Mouse (Mus musculus): ENCODE data around the gene Nudt4. TPM values are rescaled to one million over a fixed set of nuclear protein-coding genes. Genes with fewer than 3 reads are reported as not detected.
A peak's percentile ranks its signal among the peaks of the same experiment; 100 is the strongest.

Gene Nudt4
- polyA plus RNA-seq (2012; fragmentation: generic; extraction: Trizol) = 41.2 TPM
- long read RNA-seq, experiment 1, transcript Nudt4-201 (5 exons, 3,210 nt) = major isoform, 6 of 32 reads
- long read RNA-seq, experiment 1, partial matches to known transcripts = 0 of 32 reads
- long read RNA-seq, experiment 1, other reads (novel, unspliced or antisense) = 26 of 32 reads
- long read RNA-seq, experiment 2, transcript Nudt4-201 (5 exons, 3,210 nt) = major isoform, 24 of 47 reads
- long read RNA-seq, experiment 2, partial matches to known transcripts = 2 of 47 reads
- long read RNA-seq, experiment 2, other reads (novel, unspliced or antisense) = 21 of 47 reads

GRCm38 (mm10) chr10:95563851-95564845 is at the start of gene Nudt4:
Gene Nudt4, minus strand, starts transcription at chr10:95564146.
- TF ChIP-seq MYOD1 (IDR thresholded peaks at IDR 0.05; ENCODE audit: control insufficient read depth, insufficient read length, low read depth) = no peak
- peak; percentile 30 for TF ChIP-seq MAX (IDR thresholded peaks at IDR 0.05)
- H3K79me2 ChIP-seq (ENCODE audit: control insufficient read depth, insufficient read depth) = peaks cover 47% of the 10 kb centered on the region
- H3K4me3 ChIP-seq (ENCODE audit: insufficient read depth, poor library complexity, severe bottlenecking) = peak within 1 kb of the TSS; percentile 84
- H3K36me3 ChIP-seq (ENCODE audit: control insufficient read depth, insufficient read depth) = peaks cover 18% of the 10 kb centered on the region
- peak within 1 kb of the TSS; percentile 95 for H3ac ChIP-seq (ENCODE audit: control insufficient read depth, insufficient read length, low read depth)
- no peaks in the 10 kb centered on the region for H3K27me3 ChIP-seq (ENCODE audit: control insufficient read depth, insufficient read depth, insufficient read length)
- peaks cover 44% of the 10 kb centered on the region for H3K79me3 ChIP-seq (ENCODE audit: low read depth)

- H3K27me3 ChIP-seq (ENCODE audit: control insufficient read depth, insufficient read depth, insufficient read length) = no peaks in the 10 kb centered on the region
- H3K79me2 ChIP-seq (ENCODE audit: control insufficient read depth, insufficient read depth) = no peaks in the 10 kb centered on the region
- H3ac ChIP-seq (ENCODE audit: control insufficient read depth, insufficient read length, low read depth) = no peak overlapping the region
- no peaks in the 10 kb centered on the region for H3K79me3 ChIP-seq (ENCODE audit: low read depth)
- H3K4me3 ChIP-seq (ENCODE audit: insufficient read depth, poor library complexity, severe bottlenecking) = no peak overlapping the region
- no peak for TF ChIP-seq MAX (IDR thresholded peaks at IDR 0.05)
- H3K36me3 ChIP-seq (ENCODE audit: control insufficient read depth, insufficient read depth) = no peaks in the 10 kb centered on the region
Measured at GRCm38 (mm10) chr10:95611331-95611721, 47.4 kb upstream of the Nudt4 start.

- H3ac ChIP-seq (ENCODE audit: control insufficient read depth, insufficient read length, low read depth) = no peak overlapping the region
- no peaks in the 10 kb centered on the region for H3K79me3 ChIP-seq (ENCODE audit: low read depth)
- no peaks in the 10 kb centered on the region for H3K27me3 ChIP-seq (ENCODE audit: control insufficient read depth, insufficient read depth, insufficient read length)
- H3K4me3 ChIP-seq (ENCODE audit: insufficient read depth, poor library complexity, severe bottlenecking) = no peak overlapping the region
- TF ChIP-seq MAX (IDR thresholded peaks at IDR 0.05) (no peak), CEBPB (IDR thresholded peaks at IDR 0.05; ENCODE audit: low read depth) (no peak), CTCF (IDR thresholded peaks at IDR 0.05; ENCODE audit: control insufficient read depth, insufficient read depth, insufficient read length) (no peak)
- no peaks in the 10 kb centered on the region for H3K36me3 ChIP-seq (ENCODE audit: control insufficient read depth, insufficient read depth)
- no peaks in the 10 kb centered on the region for H3K79me2 ChIP-seq (ENCODE audit: control insufficient read depth, insufficient read depth)
Measured at GRCm38 (mm10) chr10:95610666-95611330, 46.9 kb upstream of the Nudt4 start.

- no peaks in the 10 kb centered on the region for H3K79me3 ChIP-seq (ENCODE audit: low read depth)
- no peaks in the 10 kb centered on the region for H3K27me3 ChIP-seq (ENCODE audit: control insufficient read depth, insufficient read depth, insufficient read length)
- H3K36me3 ChIP-seq (ENCODE audit: control insufficient read depth, insufficient read depth) = no peaks in the 10 kb centered on the region
- H3K79me2 ChIP-seq (ENCODE audit: control insufficient read depth, insufficient read depth) = no peaks in the 10 kb centered on the region
- no peak overlapping the region for H3ac ChIP-seq (ENCODE audit: control insufficient read depth, insufficient read length, low read depth)
- no peak overlapping the region for H3K4me3 ChIP-seq (ENCODE audit: insufficient read depth, poor library complexity, severe bottlenecking)
- no peak for TF ChIP-seq CTCF (IDR thresholded peaks at IDR 0.05; ENCODE audit: control insufficient read depth, insufficient read depth, insufficient read length)
- no peak for TF ChIP-seq MYOG (IDR thresholded peaks at IDR 0.05; ENCODE audit: control insufficient read depth, extremely low read depth, insufficient read length)
- no peak for TF ChIP-seq MYOD1 (IDR thresholded peaks at IDR 0.05; ENCODE audit: control insufficient read depth, insufficient read length, low read depth)
- no peak for TF ChIP-seq USF1 (IDR thresholded peaks at IDR 0.05; ENCODE audit: low read depth)
- no peak for TF ChIP-seq CEBPB (IDR thresholded peaks at IDR 0.05; ENCODE audit: low read depth)
Measured at GRCm38 (mm10) chr10:95604979-95605613, 41.1 kb upstream of the Nudt4 start.

GRCm38 (mm10) chr10:95600527-95600926 is 36.6 kb upstream of the Nudt4 start:
- Histone ChIP-seq H3K36me3 (ENCODE audit: control insufficient read depth, insufficient read depth) (no peaks in the 10 kb centered on the region), H3K79me2 (ENCODE audit: control insufficient read depth, insufficient read depth) (no peaks in the 10 kb centered on the region), H3ac (ENCODE audit: control insufficient read depth, insufficient read length, low read depth) (no peak overlapping the region), H3K4me3 (ENCODE audit: insufficient read depth, poor library complexity, severe bottlenecking) (no peak overlapping the region), H3K79me3 (ENCODE audit: low read depth) (no peaks in the 10 kb centered on the region), H3K27me3 (ENCODE audit: control insufficient read depth, insufficient read depth, insufficient read length) (no peaks in the 10 kb centered on the region)
- TF ChIP-seq MAX (IDR thresholded peaks at IDR 0.05) = no peak
- TF ChIP-seq MYOD1 (IDR thresholded peaks at IDR 0.05; ENCODE audit: control insufficient read depth, insufficient read length, low read depth) = no peak
- no peak for TF ChIP-seq CTCF (IDR thresholded peaks at IDR 0.05; ENCODE audit: control insufficient read depth, insufficient read depth, insufficient read length)
- TF ChIP-seq CEBPB (IDR thresholded peaks at IDR 0.05; ENCODE audit: low read depth) = no peak
- TF ChIP-seq USF1 (IDR thresholded peaks at IDR 0.05; ENCODE audit: low read depth) = no peak
- TF ChIP-seq MYOG (IDR thresholded peaks at IDR 0.05; ENCODE audit: control insufficient read depth, extremely low read depth, insufficient read length) = no peak
- no peak for TF ChIP-seq FOSL1 (IDR thresholded peaks at IDR 0.05; ENCODE audit: insufficient read depth, low read length, poor library complexity, severe bottlenecking)

All from C2C12 (cell line).